Mouse (Mus musculus) liver, postnatal 0 days (tissue): ENCODE results near the gene Trpm4.

Source experiments
- CTCF ChIP-seq: sonication (generic); IDR thresholded peaks from 2 replicates; pipeline ENCODE4 v1.5.1; 2016; ENCODE audit warnings: antibody characterized with exemption, low read depth
- EP300 ChIP-seq: IDR thresholded peaks from 2 replicates; pipeline ENCODE4 v1.6.1; 2016; ENCODE audit warnings: antibody characterized with exemption, low read depth, mild to moderate bottlenecking

DNA sequence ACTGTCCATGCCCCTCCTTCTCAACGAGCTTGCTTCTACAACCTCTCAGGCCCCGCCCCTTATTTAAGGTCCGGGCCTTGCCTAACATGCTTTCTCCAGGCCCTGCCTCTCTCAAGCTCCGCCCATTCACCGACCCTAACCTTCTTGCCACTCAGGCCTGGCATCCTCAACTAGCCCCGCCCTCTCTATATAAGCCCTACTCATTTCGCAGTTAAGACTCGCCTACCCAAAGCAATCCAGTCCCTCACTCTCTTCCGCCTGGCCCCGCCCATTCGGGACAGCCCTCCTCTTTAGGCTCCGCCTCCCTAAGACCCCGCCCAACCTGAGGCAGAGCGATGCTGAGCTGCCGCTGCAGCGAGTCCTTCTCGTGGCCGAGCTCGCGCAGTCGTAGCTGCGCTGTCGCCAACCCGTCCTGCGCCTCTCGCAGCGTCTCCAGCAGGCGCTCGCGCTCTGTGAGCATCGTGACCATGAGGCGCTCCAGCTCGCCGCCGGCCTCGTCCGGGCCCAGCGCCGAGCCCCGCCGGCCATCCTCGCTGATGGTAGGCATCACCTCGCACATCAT, 27.7 kb upstream of the Trpm4 start:
- TF ChIP-seq CTCF (no peak), EP300 (no peak)
